Mouse (Mus musculus): Measurements from ENCODE around the gene Daglb. TPM values are rescaled to one million over a fixed set of nuclear protein-coding genes. Genes with fewer than 3 reads are reported as not detected.
"Not testable (repeated sequence)": the region's sequence is repeated elsewhere in the genome, so short reads cannot be mapped to it uniquely, and the experiment has no call there.

The Daglb gene
- polyA plus RNA-seq, 1 experiment from 2014 or later: 22.8 TPM

DNA sequence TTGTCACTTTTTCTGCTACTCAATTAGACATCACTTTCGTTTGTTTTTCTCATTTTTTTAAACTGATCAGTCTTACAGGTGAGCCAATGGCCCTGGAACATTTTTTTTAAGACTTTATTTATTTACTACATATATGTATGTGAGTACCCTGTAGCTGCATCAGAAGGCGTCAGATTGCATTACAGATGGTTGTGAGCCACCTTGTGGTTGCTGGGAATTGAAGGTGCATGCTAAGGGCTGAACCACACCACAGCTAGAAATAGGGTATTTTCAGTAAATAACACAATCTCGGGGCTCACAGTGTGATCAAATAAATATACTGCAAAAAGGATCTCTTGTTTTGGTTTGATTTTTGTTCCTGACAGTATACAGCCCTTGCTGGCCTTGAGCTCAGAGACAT lies 33.1 kb downstream of the Daglb start:
- H3K4me3 ChIP-seq (ENCODE audit: low read depth, low read length): no peak overlapping the region
- no peak overlapping the region for H3K27ac ChIP-seq (ENCODE audit: low read length)
- no peaks in the 10 kb centered on the region for H3K27me3 ChIP-seq (ENCODE audit: control insufficient read depth, insufficient read depth, low read depth, low read length)
- H3K9ac ChIP-seq (ENCODE audit: low read depth, low read length): no peak overlapping the region
- no peak overlapping the region for H3K4me2 ChIP-seq (ENCODE audit: low read length)
- ATAC-seq: no peak
- peaks cover 16% of the 10 kb centered on the region for H3K36me3 ChIP-seq (ENCODE audit: control insufficient read depth, insufficient read depth, low read length)
- H3K4me1 ChIP-seq (ENCODE audit: control insufficient read depth, insufficient read depth, low read length): no peaks in the 10 kb centered on the region
- WGBS: 86% methylated on average over 3 of the region's 3 CpGs
- no peaks in the 10 kb centered on the region for H3K9me3 ChIP-seq (replicated peaks; ENCODE audit: control insufficient read depth, low read length, poor library complexity, severe bottlenecking)

DNA sequence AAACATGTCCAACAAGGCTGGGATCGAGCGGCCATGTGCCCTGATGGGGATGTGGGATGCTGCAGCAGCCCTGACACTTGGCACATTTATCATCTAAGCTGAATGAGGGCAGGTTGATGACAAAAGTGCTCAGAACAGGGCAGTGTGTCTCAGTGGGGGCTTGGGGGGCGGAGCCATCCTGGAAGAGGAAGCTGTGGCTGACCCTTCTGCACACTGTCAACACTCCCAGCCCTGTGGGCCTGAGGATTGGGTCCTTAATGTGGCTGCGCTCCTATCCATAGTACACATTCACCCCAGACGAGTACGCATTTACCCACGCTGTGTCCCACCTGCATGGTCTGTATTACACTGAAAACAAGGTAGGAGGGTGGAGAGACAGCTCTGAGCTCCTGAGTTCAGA lies 34.8 kb downstream of the Daglb start:
- no peak overlapping the region for H3K4me2 ChIP-seq (ENCODE audit: low read length)
- 96% methylated on average over 7 of the region's 7 CpGs for WGBS
- H3K9ac ChIP-seq (ENCODE audit: low read depth, low read length): no peak overlapping the region
- no peak overlapping the region for H3K4me3 ChIP-seq (ENCODE audit: low read depth, low read length)
- no peaks in the 10 kb centered on the region for H3K27me3 ChIP-seq (ENCODE audit: control insufficient read depth, insufficient read depth, low read depth, low read length)
- no peaks in the 10 kb centered on the region for H3K9me3 ChIP-seq (replicated peaks; ENCODE audit: control insufficient read depth, low read length, poor library complexity, severe bottlenecking)
- no peak overlapping the region for H3K27ac ChIP-seq (ENCODE audit: low read length)
- H3K4me1 ChIP-seq (ENCODE audit: control insufficient read depth, insufficient read depth, low read length): no peaks in the 10 kb centered on the region
- peaks cover 16% of the 10 kb centered on the region for H3K36me3 ChIP-seq (ENCODE audit: control insufficient read depth, insufficient read depth, low read length)
- no peak for ATAC-seq

DNA sequence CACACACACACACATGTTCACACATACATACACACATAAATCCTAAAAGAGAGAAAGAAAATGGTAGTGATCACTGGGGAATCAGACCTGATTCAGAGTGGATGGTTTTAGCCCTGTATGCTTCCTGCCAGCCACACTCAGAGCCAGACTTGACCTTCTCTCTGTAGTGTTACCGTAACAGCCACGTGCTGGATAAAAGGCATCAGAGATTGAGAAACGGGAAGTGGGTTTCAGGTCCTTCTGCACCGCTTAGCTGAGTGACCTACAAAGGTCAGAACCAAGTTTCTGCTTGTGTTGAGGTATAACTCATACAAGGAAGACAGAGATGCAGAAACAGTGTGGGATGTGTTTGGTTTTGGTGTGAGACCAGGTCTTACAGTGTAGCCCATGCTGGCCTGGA lies 35.3 kb downstream of the Daglb start:
- whole genome bisulfite sequencing: 96% methylated on average over 4 of the region's 4 CpGs
- Histone ChIP-seq H3K4me3 (ENCODE audit: low read depth, low read length) (no peak overlapping the region), H3K36me3 (ENCODE audit: control insufficient read depth, insufficient read depth, low read length) (peaks cover 15% of the 10 kb centered on the region), H3K4me2 (ENCODE audit: low read length) (no peak overlapping the region), H3K27me3 (ENCODE audit: control insufficient read depth, insufficient read depth, low read depth, low read length) (no peaks in the 10 kb centered on the region), H3K4me1 (ENCODE audit: control insufficient read depth, insufficient read depth, low read length) (no peaks in the 10 kb centered on the region), H3K9ac (ENCODE audit: low read depth, low read length) (no peak overlapping the region), H3K9me3 (replicated peaks; ENCODE audit: control insufficient read depth, low read length, poor library complexity, severe bottlenecking) (no peaks in the 10 kb centered on the region), H3K27ac (ENCODE audit: low read length) (no peak overlapping the region)
- no peak for ATAC-seq

DNA sequence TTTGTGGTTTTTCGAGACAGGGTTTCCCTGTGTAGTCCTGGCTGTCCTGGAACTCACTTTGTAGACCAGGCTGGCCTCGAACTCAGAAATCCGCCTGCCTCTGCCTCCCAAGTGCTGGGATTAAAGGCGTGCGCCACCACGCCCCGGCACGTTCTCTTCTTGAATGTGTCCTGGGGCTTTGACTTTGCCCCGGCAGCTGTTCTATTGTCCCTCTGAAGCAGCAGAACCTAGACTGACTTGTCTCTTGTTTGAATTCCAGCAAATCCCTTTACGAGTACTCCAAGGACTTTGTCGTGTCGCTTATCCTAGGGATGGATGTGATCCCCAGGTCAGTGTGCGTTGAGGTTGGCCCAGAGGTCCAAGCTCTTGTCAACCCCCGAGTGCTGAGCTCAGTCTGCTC lies 36.3 kb downstream of the Daglb start:
- H3K9ac ChIP-seq (ENCODE audit: low read depth, low read length); H3K27me3 ChIP-seq (ENCODE audit: control insufficient read depth, insufficient read depth, low read depth, low read length); H3K27ac ChIP-seq (ENCODE audit: low read length); ATAC-seq; H3K4me3 ChIP-seq (ENCODE audit: low read depth, low read length); H3K9me3 ChIP-seq (replicated peaks; ENCODE audit: control insufficient read depth, low read length, poor library complexity, severe bottlenecking); H3K4me1 ChIP-seq (ENCODE audit: control insufficient read depth, insufficient read depth, low read length); H3K4me2 ChIP-seq (ENCODE audit: low read length): not testable (repeated sequence)
- WGBS: 79% methylated on average over 13 of the region's 14 CpGs
- peaks cover 12% of the 10 kb centered on the region; the same call in 1 of the 2 replicates for H3K36me3 ChIP-seq (ENCODE audit: control insufficient read depth, insufficient read depth, low read length)

DNA sequence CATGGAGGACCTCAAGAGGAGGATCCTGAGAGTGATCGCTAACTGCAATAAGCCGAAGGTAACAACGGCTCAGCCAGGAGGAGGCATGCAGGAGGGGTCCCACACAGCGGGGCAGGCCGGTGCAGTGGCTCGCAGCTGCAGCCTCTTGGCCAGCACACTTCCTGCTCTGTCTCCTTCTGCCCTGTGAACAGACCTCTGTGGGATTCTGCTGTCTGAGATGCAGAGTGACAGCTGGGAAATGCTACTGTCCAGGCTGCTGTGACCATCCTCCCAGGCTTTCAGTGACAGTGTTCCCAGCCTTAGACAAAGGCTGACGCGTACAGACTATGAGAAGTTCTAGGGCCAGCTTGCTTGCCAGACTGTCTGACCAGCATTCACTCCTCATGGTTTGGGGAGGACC lies 36.8 kb downstream of the Daglb start:
- H3K4me1 ChIP-seq (ENCODE audit: control insufficient read depth, insufficient read depth, low read length): no peaks in the 10 kb centered on the region
- no peak overlapping the region for H3K4me2 ChIP-seq (ENCODE audit: low read length)
- no peak for ATAC-seq
- no peak overlapping the region for H3K9ac ChIP-seq (ENCODE audit: low read depth, low read length)
- WGBS: 93% methylated on average over 8 of the region's 8 CpGs
- H3K36me3 ChIP-seq (ENCODE audit: control insufficient read depth, insufficient read depth, low read length): peaks cover 12% of the 10 kb centered on the region; the same call in 1 of the 2 replicates
- H3K9me3 ChIP-seq (replicated peaks; ENCODE audit: control insufficient read depth, low read length, poor library complexity, severe bottlenecking): no peaks in the 10 kb centered on the region
- no peak overlapping the region for H3K4me3 ChIP-seq (ENCODE audit: low read depth, low read length)
- no peaks in the 10 kb centered on the region for H3K27me3 ChIP-seq (ENCODE audit: control insufficient read depth, insufficient read depth, low read depth, low read length)
- no peak overlapping the region for H3K27ac ChIP-seq (ENCODE audit: low read length)

DNA sequence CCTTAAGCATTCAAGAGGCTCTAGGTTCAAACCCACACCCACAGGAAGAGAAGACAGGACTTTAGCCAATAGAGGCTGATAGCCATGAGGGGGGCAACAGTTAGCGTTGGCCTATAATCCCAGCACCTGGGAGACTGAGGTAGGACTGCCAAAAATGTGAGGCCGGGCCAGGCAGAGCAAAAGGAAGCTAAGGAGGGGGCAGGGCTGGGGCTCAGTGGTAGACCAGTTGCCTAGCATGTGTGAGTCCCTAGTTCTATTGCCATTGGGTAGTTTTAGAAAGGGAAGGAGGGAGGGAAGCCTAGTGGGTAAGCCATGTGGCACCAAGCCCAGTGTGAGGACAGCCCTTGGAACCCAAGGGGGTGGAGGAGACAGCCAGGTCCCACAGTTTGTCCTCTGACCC lies 37.3 kb downstream of the Daglb start:
- peaks cover 12% of the 10 kb centered on the region; the same call in 1 of the 2 replicates for H3K36me3 ChIP-seq (ENCODE audit: control insufficient read depth, insufficient read depth, low read length)
- WGBS: 89% methylated on average over 2 of the region's 2 CpGs
- H3K4me2 ChIP-seq (ENCODE audit: low read length): no peak overlapping the region
- no peak overlapping the region for H3K4me3 ChIP-seq (ENCODE audit: low read depth, low read length)
- H3K4me1 ChIP-seq (ENCODE audit: control insufficient read depth, insufficient read depth, low read length): no peaks in the 10 kb centered on the region
- no peaks in the 10 kb centered on the region for H3K27me3 ChIP-seq (ENCODE audit: control insufficient read depth, insufficient read depth, low read depth, low read length)
- H3K9me3 ChIP-seq (replicated peaks; ENCODE audit: control insufficient read depth, low read length, poor library complexity, severe bottlenecking): no peaks in the 10 kb centered on the region
- peak; percentile 39; the same call in 1 of the 2 replicates for ATAC-seq
- H3K27ac ChIP-seq (ENCODE audit: low read length): no peak overlapping the region
- no peak overlapping the region for H3K9ac ChIP-seq (ENCODE audit: low read depth, low read length)

DNA sequence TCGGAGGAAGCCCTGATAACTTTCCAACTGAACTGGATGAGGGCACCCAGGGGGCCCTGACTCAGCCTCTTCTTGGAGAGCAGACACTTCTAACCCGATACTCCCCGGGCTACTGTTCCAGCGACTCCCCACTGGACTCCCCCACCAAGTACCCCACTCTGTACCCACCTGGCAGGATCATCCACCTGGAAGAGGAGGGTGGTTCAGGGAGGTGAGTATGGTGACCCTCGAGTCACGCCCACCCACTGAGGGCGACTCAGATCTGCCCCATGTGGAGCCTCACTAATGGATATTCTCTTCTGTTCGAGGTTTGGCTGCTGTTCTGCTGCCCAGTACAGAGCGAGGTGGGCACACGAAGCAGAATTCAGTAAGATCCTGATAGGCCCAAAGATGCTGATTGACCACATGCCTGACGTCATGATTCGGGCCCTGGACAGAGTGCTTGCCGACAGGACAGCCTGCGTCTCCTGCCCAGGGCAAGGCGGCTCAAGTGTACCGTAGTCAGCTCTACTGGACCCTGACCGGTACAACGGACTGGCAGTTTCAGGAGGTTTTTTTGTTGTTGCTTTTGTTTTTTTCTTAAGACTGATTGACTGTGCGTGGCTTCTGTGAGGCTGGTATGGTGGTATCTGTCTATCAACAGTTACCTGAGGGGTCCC lies 38.6 kb downstream of the Daglb start:
- Histone ChIP-seq H3K9ac (ENCODE audit: low read depth, low read length) (no peak overlapping the region), H3K4me2 (ENCODE audit: low read length) (no peak overlapping the region), H3K27me3 (ENCODE audit: control insufficient read depth, insufficient read depth, low read depth, low read length) (no peaks in the 10 kb centered on the region), H3K36me3 (ENCODE audit: control insufficient read depth, insufficient read depth, low read length) (peaks cover 10% of the 10 kb centered on the region; the same call in 1 of the 2 replicates), H3K27ac (ENCODE audit: low read length) (no peak overlapping the region), H3K4me1 (ENCODE audit: control insufficient read depth, insufficient read depth, low read length) (no peaks in the 10 kb centered on the region), H3K9me3 (replicated peaks; ENCODE audit: control insufficient read depth, low read length, poor library complexity, severe bottlenecking) (no peaks in the 10 kb centered on the region), H3K4me3 (ENCODE audit: low read depth, low read length) (no peak overlapping the region)
- ATAC-seq: no peak
- 94% methylated on average over 19 of the region's 19 CpGs for WGBS

DNA sequence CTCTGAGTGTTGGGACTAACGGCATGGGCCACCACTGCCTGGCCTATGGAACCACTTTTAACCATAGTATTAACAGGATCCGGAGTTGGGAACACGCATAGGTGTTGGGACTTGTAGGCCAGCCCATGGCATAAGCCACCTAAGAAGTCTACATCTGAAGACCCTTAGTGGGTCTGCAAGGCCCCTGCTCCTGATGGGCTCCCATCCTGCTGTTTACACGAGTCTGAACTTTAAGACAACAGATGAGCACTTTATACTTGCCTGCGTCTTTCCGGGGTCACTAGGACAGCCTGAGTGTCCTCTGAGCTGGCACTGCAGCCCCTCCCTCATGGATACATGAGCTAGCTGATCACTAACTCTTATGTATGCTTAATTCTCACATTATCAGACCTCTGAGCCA lies 39.4 kb downstream of the Daglb start:
- Histone ChIP-seq H3K4me2 (ENCODE audit: low read length) (no peak overlapping the region), H3K36me3 (ENCODE audit: control insufficient read depth, insufficient read depth, low read length) (peaks cover 10% of the 10 kb centered on the region; the same call in 1 of the 2 replicates), H3K4me3 (ENCODE audit: low read depth, low read length) (no peak overlapping the region), H3K9ac (ENCODE audit: low read depth, low read length) (no peak overlapping the region), H3K27ac (ENCODE audit: low read length) (no peak overlapping the region), H3K27me3 (ENCODE audit: control insufficient read depth, insufficient read depth, low read depth, low read length) (no peaks in the 10 kb centered on the region), H3K4me1 (ENCODE audit: control insufficient read depth, insufficient read depth, low read length) (0 out of 2 replicates have a peak, but pooled peaks cover 3% of the 10 kb centered on the region), H3K9me3 (replicated peaks; ENCODE audit: control insufficient read depth, low read length, poor library complexity, severe bottlenecking) (no peaks in the 10 kb centered on the region)
- ATAC-seq: no peak
- 96% methylated on average over 6 of the region's 6 CpGs for whole genome bisulfite sequencing

DNA sequence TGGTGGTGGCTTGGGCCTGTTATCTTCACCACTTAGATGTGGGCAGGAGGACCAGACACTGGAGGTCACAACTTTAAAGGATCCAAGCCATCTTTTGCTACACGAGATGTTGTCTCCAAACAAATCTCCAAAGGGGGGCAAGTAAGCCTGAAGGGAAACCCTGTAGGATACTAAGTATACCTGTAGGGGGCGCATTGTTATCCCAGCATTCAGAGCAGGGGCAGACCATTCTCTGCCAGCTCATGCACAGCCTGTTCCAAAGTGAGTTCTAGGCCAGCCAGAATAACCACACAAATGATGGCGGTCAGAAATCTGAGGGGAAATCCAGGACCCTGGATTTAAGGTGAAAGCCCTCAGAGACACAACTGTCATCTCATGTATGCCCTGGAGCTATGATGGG lies 40.1 kb downstream of the Daglb start:
- peaks cover 10% of the 10 kb centered on the region; the same call in 1 of the 2 replicates for H3K36me3 ChIP-seq (ENCODE audit: control insufficient read depth, insufficient read depth, low read length)
- H3K27ac ChIP-seq (ENCODE audit: low read length): no peak overlapping the region
- no peaks in the 10 kb centered on the region for H3K9me3 ChIP-seq (replicated peaks; ENCODE audit: control insufficient read depth, low read length, poor library complexity, severe bottlenecking)

More for the DNA sequence above, 40.1 kb downstream of the Daglb start:
- 63% methylated on average over 3 of the region's 3 CpGs for whole genome bisulfite sequencing
- Histone ChIP-seq H3K4me3 (ENCODE audit: low read depth, low read length) (no peak overlapping the region), H3K9ac (ENCODE audit: low read depth, low read length) (no peak overlapping the region), H3K4me1 (ENCODE audit: control insufficient read depth, insufficient read depth, low read length) (0 out of 2 replicates have a peak, but pooled peaks cover 3% of the 10 kb centered on the region), H3K27me3 (ENCODE audit: control insufficient read depth, insufficient read depth, low read depth, low read length) (no peaks in the 10 kb centered on the region), H3K4me2 (ENCODE audit: low read length) (no peak overlapping the region)
- ATAC-seq: no peak

Data from midbrain, embryonic 16.5 days (tissue).